Mouse (Mus musculus): ENCODE data around the gene Nfkbib.

DNA sequence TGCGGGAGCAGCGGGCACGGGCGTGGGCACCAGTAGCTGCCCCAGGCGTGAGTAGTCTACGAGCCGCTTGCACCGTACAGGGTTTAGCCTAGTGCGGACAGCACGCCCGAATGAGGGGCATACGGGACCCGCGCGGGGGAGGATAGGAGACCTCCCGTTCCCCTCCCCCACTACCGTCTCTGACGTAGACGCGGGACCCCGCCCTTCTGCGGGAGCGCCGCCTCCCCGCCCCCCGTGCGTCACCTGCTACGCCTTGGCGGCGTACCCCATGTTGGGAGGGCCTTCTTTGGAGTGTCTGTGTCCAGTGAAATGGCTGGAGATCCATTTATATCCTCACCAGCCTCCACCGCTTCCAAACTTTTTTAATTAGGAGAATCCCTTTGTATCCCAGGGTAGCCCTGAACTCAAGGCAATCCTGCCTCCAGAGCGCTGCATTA lies 41.7 kb upstream of the Nfkbib start:
- TF ChIP-seq POLR2A (IDR thresholded peaks at IDR 0.05; ENCODE audit: insufficient read depth, low read depth, low read length) (peak; percentile 37; the same call in 1 of the 2 replicates), CTCF (IDR thresholded peaks at IDR 0.05; ENCODE audit: insufficient read depth, low read depth, low read length) (no peak)

All from olfactory bulb, adult 2 months (tissue).